Mouse (Mus musculus): ENCODE measurements around the gene Sinhcaf. TPM values are rescaled to one million over a fixed set of nuclear protein-coding genes. Genes with fewer than 3 reads are reported as not detected.
A peak's percentile ranks its signal among the peaks of the same experiment; 100 is the strongest.
"Not testable (repeated sequence)": the region's sequence is repeated elsewhere in the genome, so short reads cannot be mapped to it uniquely, and the experiment has no call there.

Sinhcaf gene
- polyA plus RNA-seq, 1 experiment from 2014 or later = 72.4 TPM

GRCm38 (mm10) chr6:148946881-148947405 is 676 bp upstream of the Sinhcaf start:
- H3K27me3 ChIP-seq = no peaks in the 10 kb centered on the region
- no peak for TF ChIP-seq CTCF (IDR thresholded peaks at IDR 0.05)
- POLR2A ChIA-PET = interaction anchor here (0.6 to 1.1 kb wide), 2 partner anchors 46 to 583 kb away, joined by 3 read pairs; no protein-coding TSS in a partner anchor
- CTCF ChIA-PET = interaction anchor here (1.4 kb wide), 1 partner anchor 57 kb away, joined by 3 read pairs; no protein-coding TSS in a partner anchor
- no peak for DNase-seq (ENCODE audit: low read depth, low spot score)
- ATAC-seq = no peak
- in situ Hi-C loops (cut with MboI; ENCODE audit: low pct_unique_long_range_greater_than_20kb) = loop anchor here (10.0 kb wide), 1 partner anchor 168 kb away; no protein-coding TSS in a partner anchor

DNA sequence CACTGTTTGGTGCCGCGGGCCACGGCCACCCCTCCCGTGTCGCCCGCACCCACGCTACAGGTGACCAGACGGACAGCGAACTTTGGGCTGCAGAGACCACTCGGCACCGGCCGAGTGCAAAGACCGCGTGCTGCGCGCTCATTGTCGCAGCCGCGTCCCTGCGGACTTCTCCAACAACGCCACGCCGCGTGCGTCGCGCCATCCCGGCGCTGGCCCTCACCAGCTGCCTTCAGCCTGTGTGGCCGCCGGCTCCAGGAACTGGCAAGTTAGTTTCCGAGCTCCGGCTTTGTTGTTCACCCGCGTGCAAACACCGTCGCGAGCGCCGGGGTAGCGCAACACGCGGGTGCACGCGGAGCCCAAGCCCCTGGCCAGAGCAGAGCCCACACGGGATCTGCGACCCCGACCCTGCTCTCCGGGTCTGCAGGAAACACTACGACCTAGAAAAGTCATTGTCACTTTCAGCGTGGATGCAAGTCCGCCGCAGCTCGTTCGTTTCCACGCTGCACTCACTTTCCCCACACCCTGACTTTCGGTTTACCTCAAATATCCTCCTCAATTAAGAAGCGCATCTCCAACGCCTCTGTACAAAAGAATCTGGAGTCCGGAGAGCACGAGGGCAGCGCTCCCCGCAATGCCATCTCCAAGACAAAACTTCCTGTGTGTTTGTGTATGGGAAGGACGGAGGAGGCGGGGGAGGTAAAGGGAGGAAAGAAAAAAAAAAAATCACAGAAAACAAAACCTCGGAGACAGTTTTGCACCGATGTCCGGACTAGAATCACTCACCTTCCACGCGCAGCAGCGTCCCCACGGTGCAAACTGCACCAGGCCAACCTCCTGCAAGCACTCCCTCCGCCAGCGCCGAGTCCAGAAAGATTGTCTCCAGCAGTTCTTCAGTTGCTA is 508 bp downstream of the Sinhcaf start:
- POLR2A ChIA-PET = interaction anchor here (0.6 to 1.1 kb wide), 2 partner anchors 27 to 47 kb away, joined by 3 to 4 read pairs; no protein-coding TSS in a partner anchor
- ATAC-seq = peak; percentile 40
- no peaks in the 10 kb centered on the region for H3K27me3 ChIP-seq
- no peak for TF ChIP-seq CTCF (IDR thresholded peaks at IDR 0.05)
- CTCF ChIA-PET = interaction anchor here (1.4 kb wide), 2 partner anchors 11 to 59 kb away, joined by 3 read pairs; no protein-coding TSS in a partner anchor
- DNase-seq (ENCODE audit: low read depth, low spot score) = no peak
- in situ Hi-C loops (cut with MboI; ENCODE audit: low pct_unique_long_range_greater_than_20kb) = loop anchor here (10.0 kb wide), 1 partner anchor 169 kb away; no protein-coding TSS in a partner anchor

DNA sequence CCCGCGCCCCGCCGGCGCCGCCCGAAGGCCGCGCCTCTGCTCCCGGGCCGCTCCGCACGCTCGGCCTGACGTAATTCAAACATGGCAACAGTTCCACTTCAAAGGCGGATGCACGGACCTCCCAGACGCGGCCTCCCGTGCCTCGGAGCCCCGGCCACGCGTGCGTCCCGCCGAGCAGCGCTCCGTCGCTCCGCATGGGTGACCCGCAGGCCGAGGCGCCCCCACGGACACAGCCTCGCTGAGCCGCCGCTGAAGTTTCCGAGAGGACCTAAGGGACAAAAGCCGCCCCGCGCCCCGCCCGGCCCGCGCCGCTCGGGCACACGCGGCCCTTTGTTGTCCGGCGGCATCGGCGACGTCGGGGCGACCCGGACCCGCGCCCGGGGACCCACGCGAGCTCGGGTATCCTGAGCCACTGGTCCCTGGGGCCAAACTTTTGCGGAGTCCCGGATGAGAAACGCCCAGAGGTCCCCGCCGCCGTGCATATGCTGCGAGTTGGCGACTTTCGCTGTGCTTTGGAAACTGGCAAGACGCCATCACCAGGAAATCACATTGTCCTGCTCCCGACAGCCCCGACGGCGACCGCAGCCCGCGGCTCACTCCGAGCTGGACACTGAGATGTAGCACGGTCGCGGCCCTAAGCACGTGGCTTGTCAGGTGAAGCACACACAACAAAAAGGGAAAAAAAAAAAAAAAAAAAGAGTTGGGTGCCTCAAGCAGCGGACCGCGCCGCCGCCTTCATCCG is 1.3 kb downstream of the Sinhcaf start:
- in situ Hi-C loops (cut with MboI; ENCODE audit: low pct_unique_long_range_greater_than_20kb) = loop anchor here (5.0 to 10.0 kb wide), 2 partner anchors 47 to 170 kb away; no protein-coding TSS in a partner anchor
- POLR2A ChIA-PET = no interaction called here
- TF ChIP-seq CTCF (IDR thresholded peaks at IDR 0.05) = no peak
- ATAC-seq (peak; percentile 45), DNase-seq (ENCODE audit: low read depth, low spot score) (no peak)
- CTCF ChIA-PET = interaction anchor here (1.4 kb wide), 1 partner anchor 10 kb away, joined by 3 read pairs; no protein-coding TSS in a partner anchor
- no peaks in the 10 kb centered on the region for H3K27me3 ChIP-seq

- TF ChIP-seq CTCF (IDR thresholded peaks at IDR 0.05) = no peak
- in situ Hi-C loops (cut with MboI; ENCODE audit: low pct_unique_long_range_greater_than_20kb) = loop anchor here (5.0 to 10.0 kb wide), 2 partner anchors 48 to 170 kb away; no protein-coding TSS in a partner anchor
- DNase-seq (ENCODE audit: low read depth, low spot score) (no peak), ATAC-seq (no peak)
- CTCF ChIA-PET = interaction anchor here (1.0 kb wide), 1 partner anchor 24 kb away, joined by 5 read pairs; no protein-coding TSS in a partner anchor
- POLR2A ChIA-PET = no interaction called here
- H3K27me3 ChIP-seq = no peaks in the 10 kb centered on the region
Observed at GRCm38 (mm10) chr6:148944344-148944766, 1.9 kb downstream of the Sinhcaf start.

- in situ Hi-C loops (cut with MboI; ENCODE audit: low pct_unique_long_range_greater_than_20kb) = loop anchor here (5.0 to 10.0 kb wide), 2 partner anchors 49 to 171 kb away; no protein-coding TSS in a partner anchor
- no peak for TF ChIP-seq CTCF (IDR thresholded peaks at IDR 0.05)
- POLR2A ChIA-PET = interaction anchor here (1.0 kb wide), 1 partner anchor 10 kb away, joined by 3 read pairs; no protein-coding TSS in a partner anchor
- DNase-seq (ENCODE audit: low read depth, low spot score) (peak; percentile 53), ATAC-seq (peak; percentile 11)
- CTCF ChIA-PET = interaction anchor here (1.0 kb wide), 1 partner anchor 25 kb away, joined by 5 read pairs; no protein-coding TSS in a partner anchor
- no peaks in the 10 kb centered on the region for H3K27me3 ChIP-seq
Observed at GRCm38 (mm10) chr6:148943695-148944094, 2.6 kb downstream of the Sinhcaf start.

DNA sequence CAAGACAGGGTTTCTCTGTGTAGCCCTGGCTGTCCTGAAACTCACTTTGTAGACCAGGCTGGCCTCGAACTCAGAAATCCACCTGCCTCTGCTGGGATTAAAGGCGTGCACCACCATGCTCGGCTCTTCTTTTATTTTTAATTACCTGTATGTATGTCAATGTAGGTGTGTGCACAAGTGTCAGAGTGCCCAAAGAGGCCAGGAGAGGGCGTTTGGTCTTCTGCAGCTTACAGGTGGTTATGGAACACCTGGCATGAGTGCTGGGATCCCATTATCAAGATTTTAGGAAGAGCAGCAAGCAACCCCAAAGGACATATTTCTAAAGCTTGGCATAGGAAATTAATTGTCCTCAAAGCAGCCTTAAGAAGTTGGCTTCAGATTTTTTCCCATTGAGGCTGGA is 3.9 kb downstream of the Sinhcaf start:
- CTCF ChIA-PET = no interaction called here
- no peaks in the 10 kb centered on the region for H3K27me3 ChIP-seq
- POLR2A ChIA-PET = interaction anchor here (1.0 kb wide), 1 partner anchor 8 kb away, joined by 3 read pairs; no protein-coding TSS in a partner anchor
- ATAC-seq = no peak
- no peak for TF ChIP-seq CTCF (IDR thresholded peaks at IDR 0.05)
- in situ Hi-C loops (cut with MboI; ENCODE audit: low pct_unique_long_range_greater_than_20kb) = loop anchor here (5.0 to 10.0 kb wide), 2 partner anchors 50 to 172 kb away; no protein-coding TSS in a partner anchor
- no peak for DNase-seq (ENCODE audit: low read depth, low spot score)

GRCm38 (mm10) chr6:148941880-148942279 is 4.4 kb downstream of the Sinhcaf start:
- ChIA-PET CTCF (no interaction called here), POLR2A (no interaction called here)
- H3K27me3 ChIP-seq = no peaks in the 10 kb centered on the region
- DNase-seq (ENCODE audit: low read depth, low spot score) = no peak
- ATAC-seq = no peak
- in situ Hi-C loops (cut with MboI; ENCODE audit: low pct_unique_long_range_greater_than_20kb) = loop anchor here (5.0 to 10.0 kb wide), 2 partner anchors 50 to 173 kb away; no protein-coding TSS in a partner anchor
- no peak for TF ChIP-seq CTCF (IDR thresholded peaks at IDR 0.05)

DNA sequence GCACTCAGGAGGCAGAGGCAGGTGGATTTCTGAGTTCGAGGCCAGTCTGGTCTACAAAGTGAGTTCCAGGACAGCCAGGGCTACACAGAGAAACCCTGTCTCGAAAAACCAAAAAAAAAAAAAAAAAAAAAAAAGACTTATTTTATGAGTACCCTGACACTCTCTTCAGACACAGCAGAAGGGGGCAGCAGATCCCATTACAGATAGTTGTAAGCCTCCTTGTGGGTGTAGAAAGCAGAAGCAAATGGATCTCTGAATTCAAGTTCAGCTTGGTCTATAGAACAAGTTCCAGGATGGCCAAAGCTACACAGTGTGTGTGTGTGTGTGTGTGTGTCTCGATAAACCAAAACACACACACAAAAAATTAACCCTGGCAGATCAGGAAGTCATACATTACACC is 5.9 kb downstream of the Sinhcaf start:
- DNase-seq (ENCODE audit: low read depth, low spot score); POLR2A ChIA-PET; ATAC-seq; H3K27me3 ChIP-seq: not testable (repeated sequence)
- in situ Hi-C loops (cut with MboI; ENCODE audit: low pct_unique_long_range_greater_than_20kb) = loop anchor here (5.0 to 10.0 kb wide), 2 partner anchors 52 to 174 kb away; no protein-coding TSS in a partner anchor
- CTCF ChIA-PET = interaction anchor here (1.2 kb wide), 1 partner anchor 54 kb away, joined by 4 read pairs; no protein-coding TSS in a partner anchor

DNA sequence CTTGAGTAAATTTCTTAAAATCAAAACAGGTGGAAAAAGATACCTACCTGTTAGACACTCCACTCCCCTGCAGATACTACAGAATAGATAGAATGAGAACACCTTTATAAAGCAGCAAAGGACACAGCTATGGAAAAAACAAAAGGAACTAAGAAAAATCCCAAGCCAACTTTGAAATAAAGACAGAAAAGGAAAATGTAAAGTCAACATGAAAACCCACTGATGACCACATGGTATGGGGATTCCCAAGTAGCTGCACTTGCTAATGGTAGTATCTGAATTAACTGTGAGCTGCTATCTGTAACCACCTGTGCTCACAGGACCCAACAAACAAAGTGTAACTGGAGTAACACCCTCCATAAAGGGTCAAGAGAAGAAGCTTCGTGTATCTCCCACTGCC is 8.6 kb downstream of the Sinhcaf start:
- CTCF ChIA-PET = interaction anchor here (1.5 to 1.9 kb wide), 2 partner anchors 9 to 34 kb away, joined by 3 to 6 read pairs; no protein-coding TSS in a partner anchor
- POLR2A ChIA-PET = interaction anchor here (0.7 kb wide), 1 partner anchor 54 kb away, joined by 4 read pairs; no protein-coding TSS in a partner anchor
- no peaks in the 10 kb centered on the region for H3K27me3 ChIP-seq
- in situ Hi-C loops (cut with MboI; ENCODE audit: low pct_unique_long_range_greater_than_20kb) = no loop called here
- DNase-seq (ENCODE audit: low read depth, low spot score) (no peak), ATAC-seq (no peak)
- no peak for TF ChIP-seq CTCF (IDR thresholded peaks at IDR 0.05)
